Mouse (Mus musculus) R1 (cell line): ENCODE results near the gene Zmym6.
A peak's percentile ranks its signal among the peaks of the same experiment; 100 is the strongest.

Experiments used
- DNase-seq: peaks from one replicate; pipeline ENCODE4 v3.0.0-alpha.2; 2018; ENCODE audit warnings: low read depth, low spot score

Gene Zmym6

GRCm38 (mm10) chr4:127124331-127124730 is 47.1 kb downstream of the Zmym6 start:
- DNase-seq: peak; percentile 86

DNA sequence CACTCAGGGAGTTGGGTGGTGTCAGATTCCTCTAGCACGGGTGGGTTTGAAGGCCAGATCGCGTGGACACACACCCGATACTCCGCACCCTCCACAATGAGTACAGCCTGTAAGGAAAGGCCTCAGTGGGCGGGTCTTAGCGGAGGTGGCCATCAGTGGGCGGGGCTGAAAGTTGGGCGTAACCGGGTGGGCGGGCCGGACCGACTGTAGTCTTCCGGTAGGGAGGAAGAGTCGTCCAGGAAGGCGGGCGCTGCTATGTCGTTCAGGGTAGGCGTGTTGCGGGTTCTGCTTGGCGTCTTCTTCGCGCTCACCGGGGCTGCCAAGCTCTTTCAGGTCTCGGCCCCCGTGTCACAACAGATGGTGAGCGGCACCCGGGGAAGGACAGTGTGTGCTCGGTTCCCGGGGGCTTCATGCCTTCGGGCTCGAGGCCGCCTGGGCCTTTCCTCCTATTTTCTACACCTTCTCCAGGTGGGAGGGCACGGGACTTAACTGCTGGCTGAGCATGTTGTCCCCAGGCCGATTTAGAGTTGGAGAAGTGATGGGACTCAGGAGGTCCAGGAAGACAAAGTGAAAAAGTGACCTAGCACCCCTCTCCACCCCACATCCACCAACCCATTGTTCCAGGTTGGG is 48.8 kb downstream of the Zmym6 start:
- DNase-seq: peak; percentile 94

GRCm38 (mm10) chr4:127134687-127135086 is 57.5 kb downstream of the Zmym6 start:
- DNase-seq: no peak

DNA sequence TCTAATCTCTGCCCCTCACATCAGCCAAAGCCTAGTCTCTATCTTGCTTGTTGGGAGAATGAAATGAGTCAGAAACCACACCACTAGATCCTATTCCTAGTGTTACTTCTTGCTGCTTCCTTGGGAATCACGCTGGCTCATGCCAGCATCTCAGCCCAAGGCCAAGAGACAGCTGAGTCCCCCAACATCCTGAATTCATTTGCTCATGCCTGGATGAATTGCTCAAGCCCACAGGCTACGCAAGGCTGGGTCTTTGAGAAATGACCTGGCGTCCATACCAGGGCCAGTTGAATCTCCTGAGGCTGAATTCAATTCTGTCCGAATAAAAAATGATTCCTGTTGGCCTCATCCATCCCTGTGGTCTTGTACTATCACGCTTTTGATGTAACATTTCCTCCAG is 60.4 kb downstream of the Zmym6 start:
- DNase-seq: no peak

DNA sequence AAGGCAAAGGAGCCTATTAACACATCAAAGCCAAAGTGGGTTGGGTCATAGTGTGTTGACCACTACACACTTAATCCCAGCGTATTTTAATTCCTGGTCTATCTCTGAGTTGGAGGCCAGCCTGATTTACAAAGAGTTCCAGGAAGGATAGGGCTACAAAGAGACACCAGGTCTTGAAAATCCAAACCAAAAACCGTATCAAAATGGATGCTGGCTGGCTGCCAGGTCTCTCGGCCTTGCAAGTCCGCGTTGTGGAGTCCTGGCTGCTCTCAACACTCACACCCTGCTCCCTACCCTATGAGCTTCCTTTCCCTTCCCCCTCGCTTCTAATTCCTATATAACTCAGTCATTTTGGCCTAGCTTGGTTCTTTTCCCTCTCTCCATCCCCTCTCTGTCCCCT is 61.3 kb downstream of the Zmym6 start:
- DNase-seq: peak; percentile 68

- no peak for DNase-seq
Observed at GRCm38 (mm10) chr4:127150031-127150430, 72.8 kb downstream of the Zmym6 start.

DNA sequence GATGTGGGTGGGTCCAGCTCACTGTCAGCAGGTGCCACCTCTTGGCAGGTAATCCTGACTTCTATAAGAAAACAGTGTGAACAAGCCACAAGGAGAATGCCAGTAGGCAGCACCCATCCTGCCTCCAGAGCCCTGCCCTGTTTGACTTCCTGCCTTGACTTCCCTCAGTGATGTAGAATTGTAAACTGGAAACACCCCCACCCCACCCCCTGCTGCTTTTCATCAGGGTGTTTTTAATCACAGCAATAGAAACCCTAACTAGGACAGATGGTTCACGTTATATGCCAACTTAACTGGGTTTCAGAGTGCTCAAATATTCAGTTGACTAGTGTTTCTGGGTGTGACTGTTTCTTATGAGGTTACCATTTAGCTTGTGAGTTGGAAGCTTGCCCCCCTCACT is 76.2 kb downstream of the Zmym6 start:
- no peak for DNase-seq

DNA sequence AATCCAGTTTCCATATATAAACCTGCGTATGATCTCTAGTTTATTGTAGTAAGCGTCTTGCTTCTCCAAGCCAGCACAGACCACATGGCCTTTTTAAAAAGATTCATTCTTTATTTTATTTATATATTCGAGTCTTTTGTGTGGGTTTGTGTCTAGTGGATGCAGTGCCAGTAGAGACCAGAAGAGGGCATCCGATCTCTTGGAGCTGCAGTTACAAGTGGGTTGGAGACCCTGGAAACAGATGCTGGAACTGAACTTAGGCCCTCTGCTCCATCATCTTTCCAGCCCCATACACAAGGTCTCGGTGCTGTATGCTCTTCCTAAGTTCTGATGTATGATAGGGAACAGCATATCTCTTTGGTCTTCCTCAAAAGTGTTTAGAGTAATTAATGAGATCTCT is 78.6 kb downstream of the Zmym6 start:
- peak; percentile 84 for DNase-seq

DNA sequence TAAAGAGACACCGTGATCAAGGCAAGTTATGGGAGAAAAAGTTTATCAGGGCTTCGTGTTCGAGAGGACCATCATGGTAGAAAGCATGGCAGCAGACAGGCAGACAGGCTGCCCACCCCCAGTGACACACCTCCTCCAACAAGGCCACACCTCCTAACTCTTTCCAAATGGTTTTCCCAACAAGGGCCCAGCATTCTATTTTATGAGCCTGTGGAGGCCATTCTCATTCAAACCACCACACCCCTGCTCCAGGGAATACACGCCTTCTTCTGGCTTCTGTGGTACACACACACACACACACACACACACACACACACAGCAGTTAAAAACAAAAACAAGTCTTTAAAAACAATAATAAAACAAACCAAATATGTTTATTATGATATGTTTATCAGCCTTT is 80.6 kb downstream of the Zmym6 start:
- DNase-seq: peak; percentile 90

GRCm38 (mm10) chr4:127163926-127164325 is 86.7 kb downstream of the Zmym6 start:
- DNase-seq: no peak

DNA sequence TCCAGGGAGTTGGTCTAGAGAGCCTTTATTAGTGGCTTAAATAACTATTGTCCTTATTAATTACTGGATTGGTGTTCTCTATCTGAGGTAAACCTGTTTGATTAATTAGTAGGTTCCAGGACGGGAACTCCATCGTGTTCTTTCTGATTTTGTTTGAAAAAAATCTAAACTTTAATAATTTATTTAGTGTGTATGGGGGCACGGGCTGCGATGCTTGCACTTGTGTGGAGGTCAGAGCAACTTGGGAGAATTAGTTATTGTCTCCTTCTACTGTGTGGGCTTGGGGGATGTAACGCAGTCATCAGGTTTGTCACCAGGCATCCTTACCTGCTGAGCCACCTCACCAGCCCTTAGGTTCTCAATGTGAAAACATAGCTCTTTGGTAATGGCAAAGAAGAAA is 89.9 kb downstream of the Zmym6 start:
- no peak for DNase-seq

DNA sequence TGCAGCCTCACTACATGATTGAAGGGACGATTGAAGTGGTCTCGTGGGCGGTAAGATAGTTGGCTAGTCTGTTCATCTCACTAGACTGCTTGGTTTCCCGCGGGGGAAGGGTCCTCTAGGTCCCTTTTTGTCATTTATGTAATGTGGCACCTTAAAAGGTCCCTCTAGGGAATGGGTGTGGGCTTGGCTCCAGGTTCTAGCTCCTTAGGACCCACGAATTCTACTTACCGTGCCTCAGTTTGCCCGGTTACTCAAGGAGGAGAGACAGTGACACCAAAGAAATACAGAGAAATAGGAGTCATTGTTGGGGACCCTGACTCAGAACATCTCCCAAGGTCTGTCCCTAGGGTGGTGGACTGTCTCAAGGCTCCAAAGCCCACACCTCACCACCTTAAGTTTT is 90.5 kb downstream of the Zmym6 start:
- no peak for DNase-seq

GRCm38 (mm10) chr4:127168211-127168913 is 91.2 kb downstream of the Zmym6 start:
- DNase-seq: peak; percentile 87

DNA sequence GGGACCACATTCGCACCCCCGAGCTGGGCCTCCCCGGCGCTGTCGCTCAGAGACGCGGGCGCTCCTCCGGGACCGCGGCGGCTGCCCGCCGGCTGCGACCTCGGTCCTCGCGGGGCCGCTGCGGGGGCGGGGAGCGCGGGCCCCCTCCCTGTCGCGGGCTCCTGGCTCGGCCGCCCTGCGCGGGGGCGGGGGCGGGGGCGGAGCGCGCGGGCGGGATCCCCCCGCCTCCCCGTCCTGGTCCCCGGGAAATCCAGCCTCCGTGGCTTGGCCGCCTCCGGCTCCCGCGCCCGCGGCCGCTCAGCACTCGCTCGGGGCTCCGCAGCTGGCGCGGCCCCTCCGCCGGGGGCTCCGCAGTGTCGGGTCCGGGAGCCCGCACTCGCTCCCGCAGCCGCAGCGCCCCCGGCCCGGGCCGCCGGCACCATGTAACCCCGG is 91.7 kb downstream of the Zmym6 start, which contains the start of gene Dlgap3:
Dlgap3 (plus strand) TSS at position 291 of the 432 bp plus-strand sequence.
- peak; percentile 47 for DNase-seq

- DNase-seq: peak; percentile 60
Observed at GRCm38 (mm10) chr4:127169346-127170221, 92.4 kb downstream of the Zmym6 start.

GRCm38 (mm10) chr4:127170866-127171265 is 93.7 kb downstream of the Zmym6 start:
- no peak for DNase-seq

- DNase-seq: no peak
Observed at GRCm38 (mm10) chr4:127171341-127171905, 94.2 kb downstream of the Zmym6 start.

GRCm38 (mm10) chr4:127172119-127172518 is 94.9 kb downstream of the Zmym6 start:
- no peak for DNase-seq

GRCm38 (mm10) chr4:127172614-127173013 is 95.4 kb downstream of the Zmym6 start:
- DNase-seq: no peak

DNA sequence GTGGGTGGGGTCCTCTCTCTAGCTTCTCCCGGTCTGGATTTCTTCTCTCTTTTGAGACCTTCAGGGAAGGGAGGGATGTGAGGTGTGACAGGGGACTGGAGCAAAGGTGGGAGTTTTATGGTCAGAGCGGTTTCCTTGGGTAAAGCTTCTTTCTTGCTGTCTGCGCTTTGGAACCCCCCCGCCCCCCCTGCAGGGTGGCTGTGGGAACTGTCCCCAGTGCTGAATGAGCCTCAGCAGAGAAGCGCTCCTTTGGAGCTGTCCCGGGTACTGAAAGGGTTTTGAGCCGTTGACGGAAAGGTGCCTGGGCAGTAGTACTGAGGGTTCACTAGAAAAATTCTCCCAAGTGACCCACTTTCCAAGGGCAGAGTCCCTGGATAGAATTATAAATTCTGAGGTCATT is 96.3 kb downstream of the Zmym6 start:
- DNase-seq: peak; percentile 83
